Mouse (Mus musculus) lung, adult 10 weeks (tissue): ENCODE results near the gene Dhx16. TPM values are rescaled to one million over a fixed set of nuclear protein-coding genes. Genes with fewer than 3 reads are reported as not detected.

Experiments
- polyA plus RNA-seq: library from polyadenylated mRNA; stranded (reverse); fragments of 350-450 nt; fragmentation: Illumina TruSeq; extraction: RNeasy Lipid Tissue Mini Kit (QIAGEN cat#74804); gene quantifications from one replicate; pipeline ENCODE4 v1.2.3, GENCODE M21; 2014; ENCODE audit warnings: low read depth, low replicate concordance; ENCODE audit not compliant: insufficient read depth

Dhx16 gene
- 44.7 TPM for polyA plus RNA-seq

DNA sequence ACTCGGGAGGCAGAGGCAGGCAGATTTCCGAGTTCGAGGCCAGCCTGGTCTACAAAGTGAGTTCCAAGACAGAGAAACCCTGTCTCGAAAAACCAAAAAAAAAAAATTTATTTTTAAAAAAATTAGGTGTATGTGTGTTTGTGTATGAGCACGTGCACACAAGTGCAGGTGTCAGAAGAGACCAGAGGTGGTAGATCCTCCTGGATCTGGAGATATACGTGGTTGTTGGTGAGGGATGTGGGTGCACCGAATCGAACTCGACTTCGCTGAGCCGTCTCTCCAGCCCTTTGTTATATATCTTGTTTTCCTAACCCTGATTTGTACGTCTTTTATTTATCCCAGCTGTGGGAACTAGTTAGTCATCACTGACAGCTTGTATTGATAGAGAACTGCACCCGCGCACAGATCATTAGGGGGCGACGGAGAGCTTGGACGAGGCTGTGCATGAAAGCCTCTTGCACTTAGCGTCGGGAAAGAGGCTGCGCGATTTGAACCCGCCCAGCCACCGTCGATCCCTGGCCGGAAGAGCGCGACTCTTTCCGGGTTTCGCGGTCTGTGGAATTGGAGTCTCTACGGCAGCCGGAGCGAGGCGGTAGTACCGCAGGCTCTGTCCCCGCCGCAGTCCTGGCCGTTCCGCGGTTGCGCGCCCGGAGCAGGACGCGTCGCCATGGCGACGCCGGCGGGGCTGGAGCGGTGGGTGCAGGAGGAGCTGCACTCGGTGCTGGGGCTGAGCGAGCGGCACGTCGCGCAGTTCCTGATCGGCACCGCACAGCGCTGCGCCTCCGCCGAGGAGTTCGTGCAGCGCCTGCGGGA is at the start of gene Dhx16:
Gene Dhx16, plus strand, starts transcription at position 575 of the 813 bp plus-strand sequence.

DNA sequence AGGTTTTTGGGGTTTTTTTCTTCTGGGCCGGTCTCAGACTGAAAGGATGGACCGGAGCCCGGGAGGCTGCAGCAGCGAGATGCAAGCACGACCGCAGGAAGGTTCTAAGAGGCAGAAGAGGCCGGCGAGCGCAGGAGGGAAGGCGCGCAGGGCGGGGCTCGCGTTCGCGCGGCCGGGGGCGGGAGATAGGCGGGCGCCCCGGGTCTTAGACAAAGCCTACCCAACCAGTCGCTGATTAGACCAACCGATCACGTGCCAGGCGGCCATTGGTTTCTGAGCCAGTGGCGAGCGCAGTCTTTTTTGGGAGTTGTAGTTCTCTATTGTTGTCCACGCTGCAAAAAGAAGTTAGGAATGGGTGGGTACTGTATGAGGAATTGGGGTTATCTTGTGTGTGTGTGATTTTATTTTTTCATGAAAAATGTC is 41.5 kb upstream of the Dhx16 start, which contains the start of gene Tubb5:
Gene Tubb5, minus strand, starts transcription at position 185 of the 423 bp plus-strand sequence.

DNA sequence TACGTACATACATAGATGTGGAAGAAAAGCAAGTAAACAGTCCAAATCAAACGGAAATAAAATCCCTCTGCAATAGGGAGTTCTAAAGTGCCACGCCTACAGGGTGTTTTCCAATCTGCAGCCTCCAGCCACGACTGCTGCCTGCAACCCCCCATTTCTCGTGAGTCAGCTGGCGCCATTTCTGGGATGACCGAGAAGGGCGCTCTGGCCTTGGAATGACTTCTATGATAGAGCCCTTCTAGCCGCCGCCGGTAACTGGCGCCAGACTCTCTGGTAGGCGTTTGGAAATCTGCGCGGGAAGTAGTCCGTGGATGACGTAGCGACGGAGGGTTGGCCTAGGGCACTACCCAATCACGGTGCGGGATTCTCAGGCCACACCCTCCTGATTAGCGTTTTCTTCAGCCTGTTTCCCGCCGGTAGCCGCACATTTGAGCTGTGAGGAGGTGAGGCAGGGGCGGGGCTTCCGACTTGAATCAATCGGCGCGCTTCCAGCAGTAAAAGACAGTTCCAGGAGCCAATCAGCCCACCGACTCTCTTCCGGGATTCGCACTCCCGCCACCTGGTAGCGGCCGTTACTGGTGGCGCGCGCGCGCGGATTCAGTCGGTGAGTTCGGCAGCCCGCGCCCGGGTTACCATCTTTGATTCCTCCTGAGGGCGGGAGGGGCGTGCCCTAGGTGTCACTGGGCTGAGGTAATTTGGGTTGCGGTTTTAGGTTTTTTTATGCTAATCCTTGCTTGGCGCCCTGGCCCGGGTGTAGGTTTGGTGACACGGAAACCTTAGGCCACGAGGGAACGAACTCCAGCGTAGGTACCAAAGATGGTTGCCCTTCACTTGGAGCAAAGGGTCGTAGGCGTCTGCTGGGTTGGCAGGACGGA is 38.3 kb upstream of the Dhx16 start, which contains the start of gene Mdc1:
Gene Mdc1, plus strand, starts transcription at position 440 of the 875 bp plus-strand sequence.

DNA sequence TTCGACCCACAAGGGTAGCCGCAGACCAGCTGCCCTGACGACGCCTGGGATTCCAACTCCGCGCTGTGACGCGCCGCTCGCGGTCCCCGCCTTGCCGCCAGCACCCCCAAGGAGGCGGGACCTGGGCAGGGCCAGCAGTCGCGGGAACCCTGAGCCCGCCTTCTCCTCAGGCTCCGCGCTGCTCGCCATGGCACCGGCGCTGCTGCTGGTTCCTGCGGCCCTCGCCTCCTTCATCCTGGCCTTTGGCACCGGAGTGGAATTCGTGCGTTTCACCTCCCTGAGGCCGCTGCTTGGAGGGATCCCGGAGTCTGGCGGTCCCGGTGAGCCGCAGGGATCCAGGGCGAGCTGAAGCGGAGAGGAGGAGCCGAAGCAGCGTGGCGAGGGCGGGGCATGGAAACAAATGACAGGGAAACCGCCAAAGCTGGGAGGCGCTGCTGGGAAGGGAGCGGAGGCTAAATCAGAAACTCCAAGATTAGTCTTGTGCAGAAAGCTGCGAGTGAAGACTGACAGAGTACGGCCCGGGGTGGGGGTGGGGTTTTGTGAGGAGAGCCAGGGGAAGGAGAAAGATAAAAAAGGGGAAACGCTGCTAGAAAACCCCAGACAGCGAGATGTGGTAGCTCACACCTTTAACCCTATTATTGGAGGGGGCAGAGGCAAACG is 18.3 kb upstream of the Dhx16 start, which contains the start of gene Nrm:
Gene Nrm, plus strand, starts transcription at position 121 of the 660 bp plus-strand sequence.

GRCm38 (mm10) chr17:35865481-35866280 is 13.9 kb upstream of the Dhx16 start, which contains the start of gene Ppp1r18:
Gene Ppp1r18 (plus strand): TSS chr17:35865593.

GRCm38 (mm10) chr17:35896781-35897643 is 17.4 kb downstream of the Dhx16 start, which contains the start of gene 2310061I04Rik:
Gene 2310061I04Rik (minus strand): TSS chr17:35897431.

DNA sequence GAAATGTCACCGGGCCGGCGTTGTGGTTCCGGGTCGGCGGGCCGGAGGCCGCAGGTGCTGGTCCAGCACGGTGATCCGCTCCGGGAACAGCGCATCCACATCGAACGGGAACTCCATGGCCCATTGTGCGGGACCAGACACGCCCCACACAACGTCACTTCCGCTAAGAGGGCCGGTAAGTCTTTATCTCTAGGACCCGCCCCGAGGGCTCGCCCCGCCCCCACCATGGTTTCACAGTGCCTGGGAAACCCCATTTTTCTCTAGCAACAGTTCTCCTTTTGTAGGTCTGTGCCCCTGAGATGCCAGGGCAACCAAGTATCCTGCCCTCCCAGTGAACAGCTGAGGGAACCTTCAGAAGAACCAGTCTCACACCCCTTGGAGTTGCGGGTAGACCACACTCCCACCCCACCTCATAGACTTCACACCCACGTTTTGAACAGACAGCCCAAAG is 30.3 kb downstream of the Dhx16 start, which contains the start of gene Atat1:
Gene Atat1, minus strand, starts transcription at position 157 of the 451 bp plus-strand sequence.

DNA sequence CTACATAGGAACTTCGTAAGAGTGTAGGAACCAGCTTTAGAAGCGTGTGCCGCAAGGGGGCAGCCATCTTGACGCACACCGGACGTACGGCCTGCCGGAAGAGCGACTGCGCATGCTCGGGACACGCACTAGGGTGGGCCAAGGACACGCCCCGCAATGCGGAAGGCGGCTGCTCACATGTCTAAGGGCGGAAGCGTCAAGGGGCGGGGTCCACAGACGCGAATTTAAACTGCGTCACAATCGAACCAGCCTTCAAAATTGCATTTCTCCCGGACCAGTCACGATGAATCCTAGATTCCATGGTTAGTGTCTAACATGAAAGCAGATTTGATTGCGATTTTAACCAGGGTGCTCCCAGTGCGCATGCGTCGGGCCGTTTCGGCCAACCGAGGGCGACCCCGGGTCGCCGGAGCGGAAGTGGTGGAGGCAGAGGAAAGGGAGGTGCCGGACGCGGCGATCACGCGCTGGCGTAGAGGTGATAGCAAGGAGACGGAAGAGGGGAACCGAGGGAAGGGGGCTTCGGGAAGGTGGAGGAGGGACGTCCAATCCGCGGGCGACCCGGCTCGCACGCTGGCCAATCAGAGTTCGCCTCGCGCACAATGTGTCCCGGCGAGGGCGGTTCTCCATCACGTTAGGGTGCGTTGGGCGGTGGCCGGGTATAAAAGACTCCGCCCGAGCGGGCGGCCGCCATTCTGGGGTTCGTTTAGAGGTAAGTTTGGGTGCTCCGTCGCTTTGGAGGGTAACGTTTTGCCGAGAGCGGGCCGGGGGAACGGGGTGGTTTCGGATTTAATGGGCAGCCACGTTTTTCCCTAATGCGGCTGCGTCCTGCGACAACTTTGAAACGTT is 36.9 kb downstream of the Dhx16 start, which contains the start of the genes Mrps18b and Ppp1r10:
Gene Mrps18b, minus strand, starts transcription at position 93 of the 846 bp plus-strand sequence.
Gene Ppp1r10, plus strand, starts transcription at position 138 of the 846 bp plus-strand sequence.

Other genes starting within 250 kb of the Dhx16 start
- 0.20 TPM for gene Mucl3, start 236.1 kb upstream of the Dhx16 start, polyA plus RNA-seq
- 8.7 TPM for gene Vars2, start 212.2 kb upstream of the Dhx16 start, polyA plus RNA-seq
- 16.5 TPM for gene Gtf2h4, start 206.1 kb upstream of the Dhx16 start, polyA plus RNA-seq
- gene Ddr1, start 175.2 kb upstream of the Dhx16 start, polyA plus RNA-seq: 18.8 TPM
- 135 TPM for gene Ier3, start 58.1 kb upstream of the Dhx16 start, polyA plus RNA-seq
- gene Flot1, start 56.6 kb upstream of the Dhx16 start, polyA plus RNA-seq: 81.2 TPM
- gene Tubb5, start 41.5 kb upstream of the Dhx16 start, polyA plus RNA-seq: 117 TPM
- 4.5 TPM for gene Mdc1, start 38.3 kb upstream of the Dhx16 start, polyA plus RNA-seq
- gene Nrm, start 18.5 kb upstream of the Dhx16 start, polyA plus RNA-seq: 8.9 TPM
- 36.0 TPM for gene Ppp1r18, start 14.2 kb upstream of the Dhx16 start, polyA plus RNA-seq
- gene 2310061I04Rik, start 17.6 kb downstream of the Dhx16 start, polyA plus RNA-seq: 22.0 TPM
- 10.0 TPM for gene Atat1, start 30.3 kb downstream of the Dhx16 start, polyA plus RNA-seq
- gene Mrps18b, start 36.6 kb downstream of the Dhx16 start, polyA plus RNA-seq: 31.5 TPM
- 14.3 TPM for gene Ppp1r10, start 36.6 kb downstream of the Dhx16 start, polyA plus RNA-seq
- 33.7 TPM for gene Abcf1, start 89.9 kb downstream of the Dhx16 start, polyA plus RNA-seq
- gene Gnl1, start 100.0 kb downstream of the Dhx16 start, polyA plus RNA-seq: 39.1 TPM
- 8.8 TPM for gene Prr3, start 100.4 kb downstream of the Dhx16 start, polyA plus RNA-seq
- gene H2-T24, start 140.7 kb downstream of the Dhx16 start, polyA plus RNA-seq: 14.2 TPM
- gene H2-T23, start 153.0 kb downstream of the Dhx16 start, polyA plus RNA-seq: 217 TPM
- gene H2-T22, start 162.9 kb downstream of the Dhx16 start, polyA plus RNA-seq: 80.8 TPM
- gene Gm6034, start 163.1 kb downstream of the Dhx16 start, polyA plus RNA-seq: not detected
- gene Gm11127, start 178.6 kb downstream of the Dhx16 start, polyA plus RNA-seq: not detected
- not detected for gene Gm19684, start 241.9 kb downstream of the Dhx16 start, polyA plus RNA-seq
- not detected for gene Gm7030, start 249.6 kb downstream of the Dhx16 start, polyA plus RNA-seq